Mouse (Mus musculus): ENCODE data around the gene Fam69b. TPM values are rescaled to one million over a fixed set of nuclear protein-coding genes. Genes with fewer than 3 reads are reported as not detected.

Gene Fam69b
- total RNA-seq (2023), result 1 to 10 TPM; 5.0 to 5.5 TPM

DNA sequence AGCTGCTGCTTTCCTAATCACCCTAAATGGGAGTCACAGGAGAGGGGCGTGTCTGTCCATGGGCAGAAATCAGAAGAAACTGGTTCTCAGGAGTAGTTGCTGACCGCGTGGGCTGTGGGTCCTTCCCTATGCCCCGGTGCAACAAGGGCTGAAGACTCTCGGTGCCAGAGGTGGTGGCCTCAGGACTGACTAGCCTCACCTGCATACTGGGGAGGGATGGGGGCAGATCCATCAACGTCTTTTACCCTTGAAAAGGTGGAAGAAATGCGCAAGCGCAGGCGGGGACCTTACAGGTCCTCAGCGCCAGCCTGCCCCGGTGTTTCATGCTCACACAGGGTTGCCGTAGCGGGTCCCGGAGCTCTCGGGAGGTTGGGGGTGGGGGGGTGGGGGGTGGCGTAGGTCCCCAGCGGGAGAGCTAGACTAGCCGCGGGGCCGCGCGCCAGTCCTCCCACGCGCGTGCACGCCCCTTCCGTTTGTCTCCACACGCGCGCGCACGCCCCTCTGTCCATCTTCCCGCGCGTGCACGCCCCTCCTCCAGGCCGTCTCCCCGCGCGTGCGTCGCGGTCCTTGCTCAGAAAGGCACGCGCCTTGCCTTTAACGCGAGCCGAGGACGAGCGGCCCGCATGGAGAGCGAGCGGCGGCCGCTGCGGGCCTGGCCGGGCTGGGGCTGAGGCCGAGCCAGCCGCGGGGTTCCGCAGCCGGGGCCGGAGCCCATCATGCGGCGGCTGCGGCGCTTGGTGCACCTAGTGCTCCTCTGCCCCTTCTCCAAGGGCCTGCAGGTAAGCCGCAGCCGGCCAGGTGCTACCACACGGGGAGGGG lies at the start of gene Fam69b:
Gene Fam69b, plus strand, starts transcription at position 537 of the 819 bp plus-strand sequence.

GRCm38 (mm10) chr2:26579714-26580113 lies 48.5 kb upstream of the Fam69b start, which contains the start of gene Egfl7:
Gene Egfl7, plus strand, starts transcription at chr2:26580014.

DNA sequence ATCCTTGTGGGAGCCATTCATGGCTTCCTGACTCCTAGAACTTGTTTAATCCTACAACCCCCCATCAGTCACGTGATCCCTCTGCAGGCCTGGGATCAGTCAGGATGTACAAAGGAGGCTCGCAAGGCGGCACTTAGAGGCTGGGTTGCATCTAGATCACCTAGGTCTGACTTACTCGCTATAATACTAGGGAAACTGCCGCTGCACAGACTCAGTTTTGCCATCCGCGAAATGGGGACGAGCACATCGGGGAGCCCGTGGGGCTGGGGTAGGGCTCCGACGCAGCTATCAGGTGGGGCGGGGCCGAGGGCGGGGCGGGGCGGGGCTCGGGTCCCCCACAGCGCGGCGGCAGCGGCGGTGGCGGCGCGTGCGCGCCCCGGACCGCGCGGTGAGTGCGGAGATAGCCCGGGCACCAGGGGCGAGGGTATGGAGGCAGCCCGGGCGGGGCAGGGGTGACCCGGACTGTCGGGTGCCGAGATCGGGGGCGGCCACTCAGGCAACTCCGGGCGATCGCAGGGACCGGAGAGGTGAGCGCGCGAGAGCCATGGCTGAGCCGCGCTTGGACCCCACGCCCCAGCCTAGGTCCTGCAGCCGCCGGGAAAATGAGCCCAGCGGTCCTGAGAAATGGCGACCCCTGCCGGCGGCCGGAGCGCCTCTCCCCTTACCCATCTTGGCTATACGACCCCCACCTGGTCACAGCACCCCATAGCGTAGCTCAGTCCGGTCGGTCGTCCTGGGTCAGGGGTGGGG lies 41.8 kb upstream of the Fam69b start, which contains the start of gene Gm20532:
Gene Gm20532, plus strand, starts transcription at position 346 of the 750 bp plus-strand sequence.

DNA sequence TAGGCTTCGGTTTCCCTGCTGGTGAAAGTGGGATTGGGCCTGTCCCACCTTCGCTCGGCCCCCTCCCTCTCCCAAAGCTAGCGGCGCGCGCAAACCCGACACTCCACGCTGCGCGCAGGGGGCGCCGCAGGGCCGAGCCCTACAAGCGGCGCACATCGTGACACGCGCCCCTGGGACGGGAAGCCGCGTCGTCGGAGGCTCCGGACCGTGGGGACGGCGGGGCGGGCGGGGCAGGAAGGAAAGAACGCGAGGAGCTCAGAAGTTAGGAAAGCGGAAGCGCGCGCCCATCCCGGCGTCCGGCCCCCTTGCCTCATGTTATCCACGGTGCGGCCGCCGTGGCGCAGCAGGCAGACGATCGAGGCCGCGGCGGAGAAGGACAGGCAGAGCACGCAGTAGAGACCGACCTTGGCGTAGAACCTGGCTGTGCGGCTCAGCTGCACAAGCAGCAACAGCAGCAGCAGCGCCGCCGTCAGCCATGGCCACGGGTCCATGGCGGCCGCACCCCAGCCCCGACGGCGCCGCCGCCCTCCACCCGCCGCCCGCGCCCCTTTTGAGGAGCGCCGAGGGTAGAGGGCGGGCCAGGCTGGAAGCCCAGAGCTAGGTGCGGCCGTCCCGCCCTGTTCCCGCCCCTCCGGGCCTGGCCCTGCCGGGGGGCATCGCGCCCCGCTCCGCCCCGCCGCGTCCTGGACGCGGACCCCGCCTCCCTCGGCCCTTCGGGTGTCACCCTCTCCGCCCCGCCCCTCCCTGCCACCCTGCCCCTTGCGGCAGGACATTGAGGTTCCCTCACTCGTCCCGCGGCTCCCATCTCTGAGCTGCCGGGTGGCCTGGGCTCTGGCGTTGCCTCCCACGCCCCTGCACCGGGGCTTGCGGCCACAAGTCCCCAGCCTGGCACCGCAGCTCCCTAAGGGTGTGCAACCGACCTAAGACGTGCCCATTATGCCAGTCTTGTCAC lies 24.3 kb upstream of the Fam69b start, which contains the start of gene Agpat2:
Gene Agpat2, minus strand, starts transcription at position 698 of the 952 bp plus-strand sequence.

DNA sequence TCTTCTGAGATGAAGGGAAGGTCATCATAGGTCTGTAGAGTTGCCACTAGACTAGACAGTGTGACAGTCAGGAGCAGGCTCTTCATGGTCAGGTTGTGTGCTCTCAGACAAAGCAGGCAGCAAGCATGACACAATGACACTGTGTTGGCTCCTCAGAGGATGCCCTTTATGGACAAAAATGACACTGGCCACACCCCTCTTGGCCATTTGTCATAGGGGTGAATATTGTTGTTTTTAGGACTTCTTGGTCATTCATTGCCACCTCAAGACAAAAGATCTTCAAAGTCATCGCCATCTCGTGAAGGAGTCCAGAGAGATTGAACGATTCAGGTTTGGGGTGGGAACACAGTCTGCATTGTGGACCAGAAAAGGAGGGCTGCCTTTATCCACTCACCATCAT lies 42.9 kb downstream of the Fam69b start, which contains the start of gene Lcn4:
Gene Lcn4, minus strand, starts transcription at position 101 of the 400 bp plus-strand sequence.

Other genes starting within 250 kb of the Fam69b start
- gene Snapc4, start 247.8 kb upstream of the Fam69b start, total RNA-seq (2023), result 100 to 1,000 TPM; 107 to 122 TPM
- 100 to 1,000 TPM; 138 to 150 TPM for gene Entr1, start 239.1 kb upstream of the Fam69b start, total RNA-seq (2023)
- 10 to 100 TPM; 89.9 to 99.2 TPM for gene Pmpca, start 239.1 kb upstream of the Fam69b start, total RNA-seq (2023)
- 10 to 100 TPM; 35.6 to 36.4 TPM for gene Inpp5e, start 219.3 kb upstream of the Fam69b start, total RNA-seq (2023)
- 100 to 1,000 TPM in 1 of 2 experiments, 10 to 100 TPM in 1; 80.5 to 105 TPM for gene Sec16a, start 183.2 kb upstream of the Fam69b start, total RNA-seq (2023)
- gene Notch1, start 111.8 kb upstream of the Fam69b start, total RNA-seq (2023), result 10 to 100 TPM; 33.9 to 35.8 TPM
- 1 to 10 TPM in 1 of 2 experiments, not detected in 1; 1.6 TPM for gene Egfl7, start 48.4 kb upstream of the Fam69b start, total RNA-seq (2023)
- gene Gm20532, start 41.8 kb upstream of the Fam69b start, total RNA-seq (2023), result not detected
- 10 to 100 TPM; 22.7 to 24.5 TPM for gene Agpat2, start 24.0 kb upstream of the Fam69b start, total RNA-seq (2023)
- not detected for gene Lcn4, start 42.8 kb downstream of the Fam69b start, total RNA-seq (2023)
- gene Abo, start 236.5 kb downstream of the Fam69b start, total RNA-seq (2023), result not detected